Mouse (Mus musculus) MEL (cell line): ENCODE results near the gene Shmt2.

Source experiments
- BHLHE40 ChIP-seq: IDR thresholded peaks from 2 replicates; pipeline ENCODE4 v1.6.1; 2012; ENCODE audit warnings: low read depth, mild to moderate bottlenecking, inconsistent platforms, low read length, improper control_type of control experiment, borderline replicate concordance
- EP300 ChIP-seq, 2 experiments: IDR thresholded peaks; 2 replicates each; pipeline ENCODE4 v1.6.1; 2011; ENCODE audit warnings: improper control_type of control experiment in 2 of 2, low read length in 2 of 2, low read depth in 1 of 2, mild to moderate bottlenecking in 1 of 2
- GATA1 ChIP-seq: IDR thresholded peaks from 2 replicates; pipeline ENCODE4 v1.6.1; 2011; ENCODE audit warnings: low read depth, low read length, improper control_type of control experiment
- MAFK ChIP-seq: IDR thresholded peaks from 2 replicates; pipeline ENCODE4 v1.6.1; 2011; ENCODE audit warnings: low read depth, mild to moderate bottlenecking, low read length, improper control_type of control experiment, borderline replicate concordance
- POLR2A ChIP-seq, 2 experiments: IDR thresholded peaks; 2 replicates each; pipeline ENCODE4 v1.6.1; 2011 to 2012; ENCODE audit warnings: low read length in 2 of 2, mild to moderate bottlenecking in 2 of 2, control low read depth in 1 of 2, improper control_type of control experiment in 1 of 2, low read depth in 1 of 2, moderate library complexity in 1 of 2; ENCODE audit not compliant: control insufficient read depth in 1 of 2, insufficient read depth in 1 of 2, poor library complexity in 1 of 2
- ZC3H11A ChIP-seq: IDR thresholded peaks from 2 replicates; pipeline ENCODE4 v1.6.1; 2012; ENCODE audit warnings: low read depth, mild to moderate bottlenecking, inconsistent platforms, low read length, improper control_type of control experiment

GRCm38 (mm10) chr10:127563840-127564239, 41.6 kb upstream of the Shmt2 start:
- TF ChIP-seq POLR2A (IDR thresholded peaks at IDR 0.05; ENCODE audit: control insufficient read depth in 1 of 2, insufficient read depth in 1 of 2, low read depth in 1 of 2, low read length in 2 of 2, poor library complexity in 1 of 2): no peak
- TF ChIP-seq MAFK: no peak
- no peak for TF ChIP-seq GATA1
- TF ChIP-seq BHLHE40: no peak
- TF ChIP-seq EP300 (IDR thresholded peaks at IDR 0.05; ENCODE audit: low read depth in 1 of 2, low read length in 2 of 2): no peak
- no peak for TF ChIP-seq ZC3H11A
